Mouse (Mus musculus): ENCODE measurements around the gene Map3k20.

The Map3k20 gene

DNA sequence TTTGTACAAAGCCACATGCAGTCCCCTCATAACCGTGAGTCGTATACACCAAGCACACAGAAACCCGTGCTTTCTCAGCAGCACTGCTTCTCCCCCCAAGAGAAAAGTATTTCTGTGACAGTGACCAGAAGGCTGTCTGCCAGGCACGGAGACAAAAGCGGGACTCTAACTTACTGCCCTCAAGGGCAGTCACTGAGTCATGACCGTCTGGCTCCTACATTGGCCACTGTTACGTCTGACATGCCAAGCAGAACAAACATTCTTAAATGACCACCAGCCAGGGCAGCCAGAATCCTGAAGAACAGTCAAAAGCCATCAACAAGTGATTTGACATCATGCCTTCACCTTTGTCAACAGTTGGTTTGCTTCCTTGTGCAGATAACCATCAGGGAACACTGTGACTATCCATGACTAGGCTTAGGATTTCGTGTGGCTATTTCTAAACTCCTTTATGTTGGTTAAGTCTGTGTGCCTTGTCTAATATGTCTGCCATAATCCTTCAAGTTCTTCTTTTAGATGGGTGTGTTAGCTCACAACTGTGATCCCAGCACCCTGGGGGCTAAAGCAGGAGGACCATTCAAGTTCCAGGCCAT is 153.6 kb downstream of the Map3k20 start:
- no peak for DNase-seq

DNA sequence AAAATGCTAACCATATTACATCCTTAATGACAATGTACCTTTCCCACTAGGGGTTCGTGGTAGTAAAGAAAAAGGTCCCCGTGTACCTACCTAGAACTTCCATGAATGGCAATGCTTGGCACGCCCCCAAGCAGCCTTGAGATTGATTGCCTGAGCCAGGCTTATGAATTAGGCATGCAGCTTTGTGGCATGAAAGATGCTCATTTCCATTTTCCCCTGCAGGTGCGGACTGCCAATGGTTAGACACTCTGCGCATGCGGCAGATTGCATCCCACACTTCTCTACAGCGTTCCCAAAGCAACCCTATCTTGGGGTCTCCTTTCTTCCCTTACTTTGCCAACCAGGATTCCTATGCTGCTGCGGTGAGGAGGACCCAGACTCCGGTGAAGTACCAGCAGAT is 155.6 kb downstream of the Map3k20 start:
- no peak for DNase-seq

DNA sequence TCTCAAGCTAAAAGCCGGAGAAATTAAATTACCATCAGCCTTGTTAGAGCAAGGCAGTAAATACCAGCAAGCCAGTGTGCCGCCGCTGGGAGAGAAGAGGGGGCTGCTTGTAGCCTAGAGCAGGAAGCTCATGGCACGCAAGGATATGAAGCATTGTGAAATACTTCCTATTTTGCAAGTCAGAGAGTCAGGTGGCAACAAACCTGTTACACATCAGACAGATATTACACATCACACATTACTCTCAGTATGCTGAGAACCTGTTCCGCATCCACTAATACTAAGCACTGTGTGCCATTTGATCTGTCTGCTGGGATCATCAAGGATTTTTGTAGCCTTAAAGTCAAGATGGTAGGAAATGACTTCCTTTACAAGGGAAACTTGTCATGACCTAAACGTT is 157.4 kb downstream of the Map3k20 start:
- no peak for DNase-seq

DNA sequence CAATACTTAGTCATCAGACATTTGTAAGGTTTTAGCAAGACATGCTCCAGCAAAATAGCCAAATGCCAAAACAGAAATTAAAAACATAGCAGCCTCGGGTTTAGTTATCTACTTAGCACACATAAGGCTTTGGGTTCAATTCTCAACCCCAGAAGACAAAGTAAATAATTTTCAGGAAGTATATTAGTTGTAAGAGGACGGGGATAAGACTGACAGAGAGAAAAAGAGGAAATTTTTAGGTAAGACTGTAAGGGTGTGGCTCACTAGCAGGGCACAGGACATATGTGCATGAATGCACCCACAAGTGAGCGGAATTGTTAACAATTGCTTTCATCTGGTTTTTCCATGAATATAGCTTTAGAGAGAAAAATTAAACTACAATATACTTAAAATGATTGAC is 158.5 kb downstream of the Map3k20 start:
- no peak for DNase-seq

DNA sequence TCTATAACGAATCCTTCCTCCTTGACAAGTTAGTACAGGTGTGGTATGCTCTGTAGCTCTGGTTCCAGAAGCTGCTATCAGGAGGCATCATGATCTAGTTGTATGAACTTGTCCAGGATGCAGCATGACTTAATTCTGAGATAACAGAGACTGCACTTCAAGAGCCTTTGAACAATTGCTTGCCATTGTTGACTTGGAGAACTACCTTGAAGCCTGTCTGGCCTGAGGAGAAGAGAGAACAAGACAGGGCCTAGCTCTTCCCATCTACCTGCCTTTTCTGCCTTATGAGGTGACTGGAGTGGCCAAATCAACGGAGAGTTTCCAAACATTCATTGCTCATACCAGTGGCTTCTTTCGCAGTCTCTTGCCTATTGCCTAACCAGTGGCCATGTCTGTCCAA is 160.7 kb downstream of the Map3k20 start:
- no peak for DNase-seq

DNA sequence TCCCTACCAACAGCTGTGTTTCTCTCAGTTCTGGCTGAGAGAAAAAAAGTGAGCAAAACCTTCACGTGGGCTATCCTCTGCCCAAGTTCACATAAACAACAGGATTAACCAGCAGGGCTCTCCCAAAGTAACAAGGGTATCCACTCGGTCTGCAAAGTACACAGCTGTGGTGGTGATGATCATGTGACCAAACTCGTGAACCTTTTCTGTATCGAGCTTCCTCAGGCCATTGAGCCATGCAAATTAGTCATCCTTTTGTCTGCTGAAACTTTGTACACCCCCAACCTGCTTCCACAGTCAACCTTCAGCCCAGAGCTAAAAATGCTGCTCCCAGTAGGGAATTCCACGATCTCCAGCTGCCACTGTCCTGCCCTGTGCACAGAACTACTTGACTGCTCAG is 161.2 kb downstream of the Map3k20 start:
- no peak for DNase-seq

DNA sequence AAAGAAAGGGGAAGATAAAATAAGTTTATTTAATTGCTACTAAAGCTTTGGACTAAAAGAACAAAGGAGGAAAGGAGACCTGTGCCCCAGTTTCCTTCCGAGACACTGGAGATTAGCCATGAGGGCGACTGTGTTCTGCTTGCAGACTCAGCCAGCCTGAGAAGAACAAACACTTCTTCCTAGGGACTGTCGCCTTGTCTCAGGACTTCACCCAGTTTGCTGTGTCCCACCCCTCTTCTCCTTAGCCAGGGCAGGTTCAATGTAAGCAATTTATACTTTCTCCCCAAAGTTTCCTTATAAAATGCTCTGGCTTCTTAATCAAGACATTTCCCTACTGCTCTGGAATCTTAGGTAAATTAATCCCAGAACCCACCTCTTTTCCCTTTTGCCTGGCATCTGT is 168.1 kb downstream of the Map3k20 start:
- no peak for DNase-seq

DNA sequence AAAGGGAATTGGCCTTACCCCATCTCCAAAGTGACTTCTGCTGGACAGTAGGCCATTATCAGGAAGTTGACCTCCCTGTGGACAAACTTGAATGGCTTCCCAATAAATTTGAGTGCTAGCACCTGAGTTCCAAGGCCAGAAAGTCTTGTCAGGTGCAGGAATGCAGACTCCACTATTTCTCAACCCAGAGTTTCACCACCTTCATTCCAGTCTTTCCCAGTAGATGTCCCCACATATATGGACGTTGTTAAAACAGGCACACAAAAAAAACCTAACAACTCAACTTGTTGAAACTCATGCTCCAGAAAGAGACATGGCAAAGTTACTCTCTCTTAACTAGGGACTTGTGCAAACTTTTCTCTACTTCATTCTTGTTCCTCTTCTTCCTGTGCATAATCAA is 170.8 kb downstream of the Map3k20 start:
- DNase-seq: no peak

DNA sequence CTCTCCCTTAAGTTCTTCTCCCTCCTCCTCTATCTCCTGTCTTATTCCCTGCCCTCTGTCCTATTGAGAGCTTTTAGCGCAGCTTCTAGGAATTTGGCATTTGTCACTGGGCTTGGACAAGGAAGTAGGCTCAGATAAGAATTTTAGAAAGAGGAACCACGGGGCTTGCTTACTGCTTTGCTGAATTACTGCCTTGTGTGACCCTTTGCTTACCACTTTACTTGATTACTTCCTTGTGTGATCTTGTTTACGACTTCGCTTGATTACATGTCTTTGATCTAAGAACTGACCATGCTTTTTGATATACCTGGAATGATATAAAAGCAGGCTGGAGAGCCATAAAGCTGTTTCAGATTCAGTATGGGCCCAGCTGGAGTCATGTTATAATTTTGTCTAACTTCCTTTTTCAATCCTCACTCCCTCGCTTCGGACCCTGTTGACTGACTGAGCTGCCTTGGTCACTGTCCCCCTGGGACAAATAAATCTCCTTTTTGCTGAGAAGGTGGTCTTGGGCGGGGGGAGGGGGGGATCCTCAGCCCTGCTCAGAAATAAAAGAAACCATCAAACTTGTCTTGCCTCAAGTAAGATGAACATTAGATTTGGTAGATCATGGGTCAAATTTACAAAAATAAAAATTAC is 179.1 kb downstream of the Map3k20 start:
- DNase-seq: no peak

DNA sequence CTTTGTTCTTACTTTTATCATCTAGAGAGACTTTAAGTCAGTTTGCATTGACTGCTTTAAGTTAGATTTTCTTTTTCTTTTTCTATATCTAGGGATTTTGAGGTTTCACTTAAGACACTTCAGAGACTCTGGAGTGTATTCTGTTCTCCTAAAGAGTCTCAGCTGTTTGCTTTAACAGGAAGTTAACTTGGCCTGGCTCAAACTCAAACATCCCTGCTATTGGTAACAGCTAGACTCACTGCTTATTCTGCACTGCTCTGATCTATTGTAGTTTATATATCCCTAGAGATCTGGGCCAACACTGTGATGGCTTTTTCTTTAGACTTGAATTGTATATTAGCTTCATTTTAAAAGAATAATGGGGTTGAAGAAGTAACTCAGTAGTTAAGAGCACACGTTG is 182.2 kb downstream of the Map3k20 start:
- DNase-seq: no peak

DNA sequence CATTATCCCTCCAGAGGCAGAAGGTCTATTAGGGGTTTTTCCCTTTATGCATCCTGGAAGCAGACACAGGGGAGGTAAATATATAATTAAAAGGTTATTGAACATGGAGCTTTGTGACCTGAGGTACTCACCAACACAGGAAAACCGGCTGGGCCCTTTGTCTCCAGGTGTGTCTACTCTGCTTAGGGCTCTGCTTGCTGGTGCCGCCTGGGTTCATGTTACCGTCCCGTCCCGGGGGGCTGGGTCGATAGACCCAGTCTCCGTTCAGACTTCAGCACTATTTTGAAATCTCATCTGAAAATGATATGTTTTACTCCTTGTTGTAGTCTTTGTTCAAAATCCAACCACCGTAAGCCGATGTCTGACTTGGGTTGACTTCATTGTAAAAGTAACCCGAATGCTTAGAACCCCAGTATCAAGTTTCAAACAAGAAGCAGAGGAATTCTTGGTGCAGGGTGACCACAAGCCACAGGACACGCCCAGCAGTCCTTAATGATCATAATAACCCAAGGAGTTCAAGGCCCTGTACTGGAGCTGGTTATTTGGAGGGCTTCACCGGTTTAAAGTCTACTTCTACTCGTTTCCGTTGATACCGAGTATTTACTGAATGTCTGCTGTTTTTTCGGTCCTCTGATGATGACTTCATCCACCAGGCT is 186.1 kb downstream of the Map3k20 start:
- DNase-seq: no peak

DNA sequence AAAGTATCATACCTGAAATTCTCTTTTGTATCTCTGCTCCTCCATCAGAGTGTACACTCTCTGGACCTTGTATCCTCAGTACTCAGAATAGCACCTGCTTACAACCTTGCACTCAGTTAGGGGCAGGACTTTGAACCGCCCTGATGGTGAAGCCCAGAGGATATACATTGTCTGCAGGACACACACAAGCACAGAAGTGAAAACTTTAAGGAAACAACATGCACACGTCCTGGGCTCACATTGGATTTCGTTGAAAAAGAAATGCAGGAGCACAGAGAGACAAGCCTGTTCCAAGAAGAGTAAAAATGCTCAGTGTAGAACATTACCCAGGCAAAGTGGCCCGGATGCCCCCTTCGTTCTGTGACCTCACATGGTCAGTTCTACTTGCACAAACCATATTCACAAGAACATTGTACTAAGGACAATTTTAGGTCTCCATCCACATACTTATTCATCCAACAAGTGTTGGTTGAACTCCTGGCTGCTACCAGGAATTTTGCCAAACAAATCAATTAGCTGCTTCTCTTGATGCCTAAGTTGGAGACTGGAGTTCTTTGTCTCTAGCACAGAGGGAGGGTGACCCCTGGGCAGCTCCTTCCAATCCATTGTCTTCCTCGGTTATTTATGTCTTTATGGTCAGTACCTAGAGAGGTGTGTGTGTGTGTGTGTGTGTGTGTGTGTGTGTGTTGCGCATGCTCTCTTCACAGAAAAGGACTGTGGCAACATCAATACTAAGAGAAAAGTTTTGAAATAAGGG is 189.3 kb downstream of the Map3k20 start:
- no peak for DNase-seq

DNA sequence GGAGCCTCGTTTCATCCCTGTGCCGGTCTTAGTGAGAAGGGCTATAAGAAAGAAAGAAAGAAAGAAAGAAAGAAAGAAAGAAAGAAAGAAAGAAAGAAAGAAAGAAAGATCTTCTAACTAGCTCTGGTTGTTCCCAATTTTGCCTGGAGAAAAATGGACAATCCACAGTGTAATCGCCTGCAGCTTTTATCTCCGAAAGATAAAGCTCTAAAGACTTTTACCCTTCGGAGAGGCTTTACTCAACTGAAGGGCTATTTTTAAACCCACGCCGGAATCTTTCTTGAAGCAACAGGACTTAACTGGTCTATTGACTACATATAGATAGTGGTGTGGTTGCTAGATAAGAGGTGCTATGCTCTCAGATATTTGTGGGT is 190.0 kb downstream of the Map3k20 start:
- no peak for DNase-seq

DNA sequence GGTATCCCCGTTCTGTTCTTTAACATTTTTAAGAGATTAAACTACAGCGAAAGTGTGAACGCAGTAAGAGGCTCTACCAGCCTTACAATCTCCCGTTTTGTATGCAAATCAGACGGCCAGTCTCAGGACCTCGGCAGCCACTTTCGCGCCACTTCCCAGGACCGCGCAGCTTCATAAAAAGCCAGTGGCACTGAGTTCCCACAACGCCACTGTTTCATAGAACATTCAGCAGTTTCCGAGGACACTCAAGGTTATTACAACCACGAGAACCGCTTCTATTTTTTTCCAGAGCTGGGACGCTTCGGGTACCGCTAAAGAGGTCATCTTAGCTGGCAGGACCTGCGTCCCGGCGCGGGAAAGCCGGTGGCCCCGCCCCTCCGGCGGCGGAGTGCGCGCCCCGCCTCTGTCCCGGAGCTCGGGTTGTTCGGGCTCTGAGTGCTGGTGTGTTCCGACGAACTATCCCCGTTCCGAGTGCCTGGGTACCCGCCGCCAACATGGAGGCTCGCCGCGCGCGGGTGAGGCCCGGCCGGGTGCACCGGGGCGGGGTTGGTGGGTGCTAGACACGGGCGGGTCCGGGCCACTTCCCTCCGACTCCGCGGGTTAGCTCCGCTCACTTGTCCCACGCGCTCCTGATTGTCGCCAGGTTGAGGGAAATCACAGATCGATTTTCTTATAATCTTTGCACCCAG is 190.5 kb downstream of the Map3k20 start, which contains the start of gene Cdca7:
Gene Cdca7 (plus strand): TSS at position 363 of the 689 bp plus-strand sequence.
- peak; percentile 8 to 44 for DNase-seq

DNA sequence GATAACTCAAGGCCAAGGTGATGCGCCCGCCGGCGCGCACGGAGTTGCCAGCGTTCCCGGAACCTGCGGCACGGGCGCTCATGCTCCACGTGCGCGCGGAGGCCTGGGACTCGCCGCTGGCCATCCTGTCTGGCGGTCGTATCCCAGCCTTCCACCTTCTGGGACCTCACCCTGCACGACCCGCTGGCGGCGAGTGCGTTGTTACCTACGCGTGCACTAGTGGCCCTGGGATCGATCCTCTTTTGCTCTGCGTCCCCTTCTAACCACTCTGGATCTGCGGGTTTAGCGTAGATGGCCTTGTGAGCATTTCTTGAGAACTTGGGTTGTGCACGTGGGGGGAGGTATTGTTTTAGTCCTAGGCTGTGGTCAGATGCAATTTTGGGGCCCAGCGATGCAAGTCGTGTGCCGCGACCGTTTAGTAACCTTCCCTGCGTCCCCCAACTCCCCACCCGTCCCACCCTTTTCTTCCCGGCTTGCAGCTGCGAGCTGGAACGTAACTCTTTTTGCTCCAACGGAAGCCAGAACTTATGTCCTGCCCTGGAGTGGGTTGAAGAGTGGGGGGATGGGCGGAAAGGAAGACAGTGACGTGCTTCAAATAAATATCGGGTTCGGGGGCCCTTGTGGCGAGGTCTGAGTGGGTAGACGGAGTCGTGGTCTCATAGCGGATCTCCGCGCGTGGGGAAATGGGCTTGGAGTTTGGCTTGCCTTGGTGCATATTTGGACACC is 191.2 kb downstream of the Map3k20 start:
- DNase-seq: peak in 1 of 2 experiments; percentile 13

DNA sequence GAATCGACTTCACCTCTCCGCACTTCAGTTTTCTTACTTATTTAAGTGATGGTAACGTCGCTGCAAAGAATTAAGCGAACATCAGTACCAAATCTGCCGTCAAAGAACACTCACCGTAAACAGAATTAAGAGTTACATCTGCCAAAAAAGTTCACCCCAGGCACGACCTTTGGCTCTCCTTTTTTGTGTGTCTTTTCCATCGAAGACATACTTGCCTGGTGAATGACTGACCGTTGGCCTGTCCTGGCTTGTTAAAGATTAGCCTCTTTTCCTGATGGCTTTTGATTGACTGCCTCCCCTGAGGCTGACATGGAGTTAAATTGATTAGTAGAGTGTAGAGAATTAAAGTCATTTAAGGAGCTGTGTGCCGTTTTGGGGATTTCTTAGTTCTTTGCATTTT is 191.8 kb downstream of the Map3k20 start:
- no peak for DNase-seq

DNA sequence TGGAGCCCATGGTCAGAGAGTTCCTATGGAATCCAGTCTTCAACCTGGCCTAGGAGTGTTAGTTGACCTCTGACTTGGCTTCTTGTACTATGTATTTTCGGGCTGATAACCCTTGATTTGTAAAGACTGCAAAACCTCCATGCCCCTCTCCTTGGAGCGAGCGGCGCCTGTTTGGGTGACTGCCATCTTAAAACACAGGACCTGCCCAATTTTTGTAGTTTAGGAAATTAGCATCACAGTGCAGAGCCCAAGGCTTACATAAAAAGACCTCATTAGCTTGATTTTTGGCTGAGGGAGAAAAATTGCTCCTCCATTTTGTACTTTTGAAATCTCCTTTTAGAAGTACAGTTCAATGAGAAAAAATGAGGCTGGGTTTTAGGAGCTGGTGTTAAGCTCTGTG is 192.7 kb downstream of the Map3k20 start:
- DNase-seq: no peak

DNA sequence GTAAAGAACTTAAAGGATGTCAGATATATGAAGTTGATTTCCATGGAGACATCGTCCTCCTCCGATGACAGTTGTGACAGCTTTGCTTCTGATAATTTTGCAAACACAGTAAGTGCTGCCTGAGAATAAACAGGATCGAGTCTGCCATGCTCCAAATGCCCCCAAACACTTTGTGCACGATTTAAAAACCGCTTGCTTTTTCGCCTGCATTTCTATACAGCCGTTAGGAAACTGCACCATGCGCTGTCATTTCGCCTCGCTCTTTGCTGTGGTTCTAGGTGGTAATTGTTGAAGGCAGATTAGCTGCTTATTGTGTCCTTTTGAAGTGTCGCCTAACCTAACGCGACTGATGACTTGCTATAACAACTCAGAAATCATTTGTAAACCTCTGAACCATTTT is 193.5 kb downstream of the Map3k20 start:
- DNase-seq: no peak

DNA sequence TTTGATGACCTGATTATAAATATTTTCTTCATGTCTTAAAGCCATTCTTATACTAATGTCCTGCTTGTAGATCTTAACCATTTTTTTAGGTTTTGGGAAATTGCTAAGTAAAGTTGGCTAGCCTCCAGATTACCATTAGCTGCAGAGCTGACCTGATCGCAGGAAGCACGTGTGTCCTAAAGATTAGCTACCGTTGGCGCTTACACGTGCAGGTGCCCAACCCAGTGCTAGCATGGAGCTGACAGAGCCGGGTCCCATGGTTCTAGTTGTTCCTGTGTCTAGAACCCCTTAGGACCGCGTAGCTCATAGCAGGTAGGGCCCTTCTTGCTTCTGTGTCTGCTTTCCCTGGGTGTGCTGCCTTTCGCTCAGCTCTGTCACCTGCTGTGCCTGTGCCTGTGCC is 194.4 kb downstream of the Map3k20 start:
- no peak for DNase-seq

DNA sequence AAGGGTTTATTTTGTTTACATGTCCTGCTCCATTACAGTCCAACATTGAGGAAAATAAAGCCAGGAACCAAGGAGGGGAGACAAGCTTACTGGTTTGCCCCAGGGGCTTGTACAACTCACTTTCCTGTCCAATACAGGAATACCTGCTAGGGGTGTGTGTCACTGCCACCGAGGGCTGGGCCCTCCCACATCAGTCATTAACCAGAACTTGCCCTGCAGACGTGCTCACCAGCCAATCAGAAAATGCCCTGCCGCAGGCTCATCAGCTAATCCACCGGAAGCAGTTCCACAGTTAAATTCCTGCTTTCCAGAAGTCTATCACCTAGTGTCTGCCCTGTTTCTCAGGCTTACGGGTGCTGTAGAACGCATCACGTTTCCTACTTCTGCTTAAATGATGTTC is 206.2 kb downstream of the Map3k20 start:
- DNase-seq: no peak
